Mouse (Mus musculus) heart, embryonic 10.5 days (tissue): ENCODE measurements at regions not wholly inside any gene's neighbourhood (a gene's known extent, or its start where the extent isn't known, plus 50 kb on each side); places are given as distances from the start of the nearest gene placed in this dataset.

ENCODE experiments used
- DNase-seq: peaks from one replicate; pipeline ENCODE4 v3.0.0-alpha.2; 2017; ENCODE audit warnings: low spot score
- H3K27ac ChIP-seq: fragments of 300-500 bp; sonication (generic); 2 replicates; pipeline ENCODE4 v1.5.1; 2016; ENCODE audit warnings: mild to moderate bottlenecking
- H3K27me3 ChIP-seq: fragments of 300-500 bp; sonication (generic); 2 replicates; pipeline ENCODE4 v1.6.1; 2016; ENCODE audit warnings: mild to moderate bottlenecking; ENCODE audit not compliant: poor library complexity, insufficient read depth, severe bottlenecking
- H3K36me3 ChIP-seq: fragments of 300-500 bp; sonication (generic); 2 replicates; pipeline ENCODE4 v1.6.1; 2016; ENCODE audit warnings: mild to moderate bottlenecking, moderate library complexity
- H3K4me1 ChIP-seq: fragments of 300-500 bp; sonication (generic); 2 replicates; pipeline ENCODE4 v1.6.1; 2016; ENCODE audit warnings: mild to moderate bottlenecking
- H3K4me3 ChIP-seq: fragments of 300-500 bp; sonication (generic); 2 replicates; pipeline ENCODE4 v1.5.1; 2016; ENCODE audit warnings: mild to moderate bottlenecking, moderate library complexity
- H3K9me3 ChIP-seq: fragments of 300-500 bp; sonication (generic); 2 replicates; pipeline ENCODE4 v1.6.1; 2016; ENCODE audit warnings: mild to moderate bottlenecking, moderate library complexity
- WGBS: fragments of 180-500 bp; shearing (Covaris S2); methylation state at CpG from one replicate; pipeline ENCODE4 v1.1.7; 2016; 5-methylcytosine and 5-hydroxymethylcytosine counted together

GRCm38 (mm10) chr16:29893871-29894828 is 170.0 kb upstream of the Hes1 start:
- no peak for DNase-seq
- H3K27ac ChIP-seq, result 0 out of 2 replicates have a peak overlapping the region, but pooled peaks have one; percentile 31

GRCm38 (mm10) chr16:29896393-29896792 is 167.8 kb upstream of the Hes1 start:
- WGBS, result 81% methylated on average over 4 of the region's 4 CpGs
- no peak overlapping the region for H3K4me3 ChIP-seq
- no peaks in the 10 kb centered on the region for H3K36me3 ChIP-seq
- no peak overlapping the region for H3K27ac ChIP-seq
- peaks cover 7% of the 10 kb centered on the region; the same call in 1 of the 2 replicates for H3K27me3 ChIP-seq
- no peaks in the 10 kb centered on the region for H3K9me3 ChIP-seq
- no peak for DNase-seq
- H3K4me1 ChIP-seq, result peaks cover 26% of the 10 kb centered on the region

More at GRCm38 (mm10) chr16:29893871-29894828, 170.0 kb upstream of the Hes1 start:
- no peaks in the 10 kb centered on the region for H3K36me3 ChIP-seq
- WGBS, result 40% methylated on average over 21 of the region's 21 CpGs
- H3K4me1 ChIP-seq, result peaks cover 35% of the 10 kb centered on the region
- H3K4me3 ChIP-seq, result no peak overlapping the region
- peaks cover 3% of the 10 kb centered on the region; the same call in 1 of the 2 replicates for H3K27me3 ChIP-seq
- no peaks in the 10 kb centered on the region for H3K9me3 ChIP-seq

GRCm38 (mm10) chr16:29903510-29903909 is 160.7 kb upstream of the Hes1 start:
- H3K9me3 ChIP-seq, result no peaks in the 10 kb centered on the region
- no peak overlapping the region for H3K4me3 ChIP-seq
- DNase-seq, result no peak
- 77% methylated on average over 8 of the region's 8 CpGs for WGBS
- H3K27me3 ChIP-seq, result peaks cover 4% of the 10 kb centered on the region; the same call in 1 of the 2 replicates
- H3K36me3 ChIP-seq, result no peaks in the 10 kb centered on the region
- H3K4me1 ChIP-seq, result peaks cover 15% of the 10 kb centered on the region
- H3K27ac ChIP-seq, result no peak overlapping the region

- 76% methylated on average over 9 of the region's 9 CpGs for WGBS
- Histone ChIP-seq H3K4me1 (peaks cover 15% of the 10 kb centered on the region), H3K36me3 (no peaks in the 10 kb centered on the region), H3K27me3 (peaks cover 4% of the 10 kb centered on the region; the same call in 1 of the 2 replicates), H3K27ac (no peak overlapping the region), H3K9me3 (no peaks in the 10 kb centered on the region), H3K4me3 (no peak overlapping the region)
- DNase-seq, result no peak
These were observed 159.9 kb upstream of the Hes1 start for GRCm38 (mm10) chr16:29904183-29904775.

- H3K36me3 ChIP-seq, result no peaks in the 10 kb centered on the region
- DNase-seq, result no peak
- peak overlapping the region; percentile 6; the same call in 1 of the 2 replicates for H3K27ac ChIP-seq
- H3K9me3 ChIP-seq, result no peaks in the 10 kb centered on the region; the same call in 1 of the 2 replicates
- no peak overlapping the region for H3K4me3 ChIP-seq
- no peaks in the 10 kb centered on the region; the same call in 1 of the 2 replicates for H3K27me3 ChIP-seq
- WGBS, result 78% methylated on average over 7 of the region's 7 CpGs
- H3K4me1 ChIP-seq, result peaks cover 19% of the 10 kb centered on the region
These were observed 156.9 kb upstream of the Hes1 start for GRCm38 (mm10) chr16:29907331-29907730.

- Histone ChIP-seq H3K4me3 (no peak overlapping the region), H3K36me3 (no peaks in the 10 kb centered on the region), H3K27ac (peak overlapping the region; percentile 24; the same call in 1 of the 2 replicates), H3K4me1 (peaks cover 19% of the 10 kb centered on the region), H3K27me3 (no peaks in the 10 kb centered on the region; the same call in 1 of the 2 replicates), H3K9me3 (no peaks in the 10 kb centered on the region; the same call in 1 of the 2 replicates)
- 30% methylated on average over 8 of the region's 8 CpGs for WGBS
- DNase-seq, result peak; percentile 50
These were observed 156.2 kb upstream of the Hes1 start for GRCm38 (mm10) chr16:29908031-29908430.

- Histone ChIP-seq H3K4me1 (peaks cover 22% of the 10 kb centered on the region), H3K27me3 (no peaks in the 10 kb centered on the region), H3K9me3 (no peaks in the 10 kb centered on the region; the same call in 1 of the 2 replicates), H3K4me3 (no peak overlapping the region), H3K36me3 (no peaks in the 10 kb centered on the region), H3K27ac (no peak overlapping the region)
- DNase-seq, result no peak
- WGBS, result 40% methylated on average over 5 of the region's 5 CpGs
These were observed 154.2 kb upstream of the Hes1 start for GRCm38 (mm10) chr16:29909923-29910465.

GRCm38 (mm10) chr16:29911164-29911571 is 153.0 kb upstream of the Hes1 start:
- no peaks in the 10 kb centered on the region for H3K36me3 ChIP-seq
- peaks cover 9% of the 10 kb centered on the region; the same call in 1 of the 2 replicates for H3K27me3 ChIP-seq
- WGBS, result 72% methylated on average over 7 of the region's 7 CpGs
- no peaks in the 10 kb centered on the region; the same call in 1 of the 2 replicates for H3K9me3 ChIP-seq
- peaks cover 22% of the 10 kb centered on the region for H3K4me1 ChIP-seq
- no peak overlapping the region for H3K4me3 ChIP-seq
- no peak overlapping the region for H3K27ac ChIP-seq
- DNase-seq, result peak; percentile 59

- H3K27me3 ChIP-seq, result peaks cover 9% of the 10 kb centered on the region; the same call in 1 of the 2 replicates
- no peak overlapping the region for H3K4me3 ChIP-seq
- H3K9me3 ChIP-seq, result no peaks in the 10 kb centered on the region; the same call in 1 of the 2 replicates
- peak; percentile 61 for DNase-seq
- peaks cover 7% of the 10 kb centered on the region; the same call in 1 of the 2 replicates for H3K4me1 ChIP-seq
- WGBS, result 74% methylated on average over 8 of the region's 8 CpGs
- no peaks in the 10 kb centered on the region for H3K36me3 ChIP-seq
- H3K27ac ChIP-seq, result no peak overlapping the region
These were observed 150.7 kb upstream of the Hes1 start for GRCm38 (mm10) chr16:29913357-29914010.

- no peak overlapping the region for H3K27ac ChIP-seq
- WGBS, result 58% methylated on average over 11 of the region's 11 CpGs
- 0 out of 2 replicates have a peak, but pooled peaks cover 3% of the 10 kb centered on the region for H3K4me1 ChIP-seq
These were observed 148.8 kb upstream of the Hes1 start for GRCm38 (mm10) chr16:29915346-29915745.

GRCm38 (mm10) chr16:29917989-29918388 is 146.2 kb upstream of the Hes1 start:
- H3K27ac ChIP-seq, result no peak overlapping the region
- 67% methylated on average over 3 of the region's 3 CpGs for WGBS
- no peaks in the 10 kb centered on the region for H3K36me3 ChIP-seq
- peak; percentile 54 for DNase-seq
- H3K27me3 ChIP-seq, result peaks cover 9% of the 10 kb centered on the region; the same call in 1 of the 2 replicates
- no peak overlapping the region for H3K4me3 ChIP-seq
- H3K4me1 ChIP-seq, result 0 out of 2 replicates have a peak, but pooled peaks cover 3% of the 10 kb centered on the region
- no peaks in the 10 kb centered on the region for H3K9me3 ChIP-seq

More at GRCm38 (mm10) chr16:29915346-29915745, 148.8 kb upstream of the Hes1 start:
- Histone ChIP-seq H3K36me3 (no peaks in the 10 kb centered on the region), H3K9me3 (no peaks in the 10 kb centered on the region; the same call in 1 of the 2 replicates), H3K27me3 (peaks cover 9% of the 10 kb centered on the region; the same call in 1 of the 2 replicates), H3K4me3 (no peak overlapping the region)
- peak; percentile 66 for DNase-seq

GRCm38 (mm10) chr16:29918396-29918795 is 145.8 kb upstream of the Hes1 start:
- DNase-seq, result peak; percentile 17
- Histone ChIP-seq H3K4me1 (0 out of 2 replicates have a peak, but pooled peaks cover 3% of the 10 kb centered on the region), H3K9me3 (no peaks in the 10 kb centered on the region), H3K27me3 (peaks cover 9% of the 10 kb centered on the region; the same call in 1 of the 2 replicates), H3K27ac (no peak overlapping the region), H3K36me3 (no peaks in the 10 kb centered on the region), H3K4me3 (no peak overlapping the region)
- 83% methylated on average over 6 of the region's 6 CpGs for WGBS
